Mouse (Mus musculus) spleen, postnatal 10 days (tissue): Measurements from ENCODE around the gene Wscd1.

Experiments
- DNase-seq, 2 experiments: peaks; one replicate each; pipeline ENCODE4 v3.0.0; 2021 to 2022; ENCODE audit warnings: low spot score in 2 of 2

Gene Wscd1

GRCm38 (mm10) chr11:71822031-71822430, 72.3 kb downstream of the Wscd1 start:
- no peak for DNase-seq

GRCm38 (mm10) chr11:71824971-71825370, 75.3 kb downstream of the Wscd1 start:
- no peak for DNase-seq
